Mouse (Mus musculus) forebrain, embryonic 15.5 days (tissue): ENCODE measurements around the gene Olfr112. TPM values are rescaled to one million over a fixed set of nuclear protein-coding genes. Genes with fewer than 3 reads are reported as not detected.
"Not testable (repeated sequence)": the region's sequence is repeated elsewhere in the genome, so short reads cannot be mapped to it uniquely, and the experiment has no call there.

ENCODE experiments used
- ATAC-seq: fragments of 200-750 bp; cut with Nextera tagmentation; replicated peaks from 2 replicates; pipeline ENCODE4 v1.8.0; 2017; ENCODE audit warnings: mild to moderate bottlenecking, moderate TSS enrichment, moderate library complexity
- H3K27ac ChIP-seq: fragments of 300-500 bp; sonication (generic); replicated peaks from 2 replicates; pipeline ENCODE4 v1.5.1; 2015; ENCODE audit warnings: mild to moderate bottlenecking, inconsistent platforms
- H3K27me3 ChIP-seq: fragments of 300-500 bp; sonication (generic); 2 replicates; pipeline ENCODE4 v1.6.1; 2015; ENCODE audit warnings: inconsistent platforms
- H3K36me3 ChIP-seq: fragments of 300-500 bp; sonication (generic); 2 replicates; pipeline ENCODE4 v1.6.1; 2015; ENCODE audit warnings: mild to moderate bottlenecking, inconsistent platforms
- H3K4me1 ChIP-seq: fragments of 300-500 bp; sonication (generic); 2 replicates; pipeline ENCODE4 v1.6.1; 2015; ENCODE audit warnings: inconsistent platforms
- H3K4me2 ChIP-seq: fragments of 300-500 bp; sonication (generic); replicated peaks from 2 replicates; pipeline ENCODE4 v1.6.1; 2015; ENCODE audit warnings: mild to moderate bottlenecking, inconsistent platforms
- H3K4me3 ChIP-seq: fragments of 300-500 bp; sonication (generic); 2 replicates; pipeline ENCODE4 v1.5.1; 2015; ENCODE audit warnings: mild to moderate bottlenecking, inconsistent platforms
- H3K9ac ChIP-seq: fragments of 300-500 bp; sonication (generic); replicated peaks from 2 replicates; pipeline ENCODE4 v1.6.1; 2015; ENCODE audit warnings: mild to moderate bottlenecking, inconsistent platforms
- H3K9me3 ChIP-seq: fragments of 300-500 bp; sonication (generic); 2 replicates; pipeline ENCODE4 v1.6.1; 2016; ENCODE audit warnings: inconsistent platforms
- WGBS: fragments of 180-500 bp; shearing (Covaris S2); methylation state at CpG from one replicate; pipeline ENCODE4 v1.1.7; 2015; ENCODE audit warnings: mixed read lengths; 5-methylcytosine and 5-hydroxymethylcytosine counted together
- polyA plus RNA-seq: library from polyadenylated mRNA; unstranded; fragments of >200 nt; fragmentation: Nextera tagmentation; extraction: Ambion mirVana; gene quantifications from 2 replicates; pipeline ENCODE4 v1.2.1, GENCODE M21; 2015

The Olfr112 gene
- not detected in 2 replicates for polyA plus RNA-seq

GRCm38 (mm10) chr17:37569351-37569750 lies at the start of gene Olfr112:
Olfr112 (minus strand) TSS chr17:37569451.
- H3K9me3 ChIP-seq, result no peaks in the 10 kb centered on the region
- H3K4me3 ChIP-seq, result no peak within 1 kb of the TSS
- no peaks in the 10 kb centered on the region for H3K36me3 ChIP-seq
- H3K4me2 ChIP-seq, result no peak within 1 kb of the TSS
- H3K9ac ChIP-seq, result no peak within 1 kb of the TSS
- H3K27me3 ChIP-seq, result no peaks in the 10 kb centered on the region
- H3K27ac ChIP-seq, result no peak within 1 kb of the TSS
- ATAC-seq, result no peak
- H3K4me1 ChIP-seq, result no peaks in the 10 kb centered on the region

- no peaks in the 10 kb centered on the region for H3K9me3 ChIP-seq
Observed at GRCm38 (mm10) chr17:37592643-37593042, 23.4 kb upstream of the Olfr112 start, which contains the start of gene Olfr114. Olfr114 (minus strand) TSS chr17:37592743.

GRCm38 (mm10) chr17:37577563-37577962 lies 8.3 kb upstream of the Olfr112 start, which contains the start of gene Olfr113:
Olfr113 (minus strand) TSS chr17:37577663.
- no peak within 1 kb of the TSS for H3K9ac ChIP-seq
- H3K27me3 ChIP-seq, result no peaks in the 10 kb centered on the region
- no peaks in the 10 kb centered on the region for H3K9me3 ChIP-seq
- H3K4me2 ChIP-seq, result no peak within 1 kb of the TSS
- no peaks in the 10 kb centered on the region for H3K36me3 ChIP-seq
- no peaks in the 10 kb centered on the region for H3K4me1 ChIP-seq
- ATAC-seq, result no peak
- no peak within 1 kb of the TSS for H3K27ac ChIP-seq
- no peak within 1 kb of the TSS for H3K4me3 ChIP-seq

More at GRCm38 (mm10) chr17:37592643-37593042, 23.4 kb upstream of the Olfr112 start, which contains the start of gene Olfr114:
- Histone ChIP-seq H3K4me1 (no peaks in the 10 kb centered on the region), H3K36me3 (no peaks in the 10 kb centered on the region), H3K27me3 (no peaks in the 10 kb centered on the region), H3K27ac (no peak within 1 kb of the TSS), H3K4me3 (no peak within 1 kb of the TSS), H3K4me2 (no peak within 1 kb of the TSS), H3K9ac (no peak within 1 kb of the TSS)
- no peak for ATAC-seq

GRCm38 (mm10) chr17:37558913-37559615 lies 10.2 kb downstream of the Olfr112 start:
- Histone ChIP-seq H3K4me3 (no peak overlapping the region), H3K9ac (no peak overlapping the region), H3K4me2 (no peak overlapping the region), H3K36me3 (no peaks in the 10 kb centered on the region), H3K27me3 (no peaks in the 10 kb centered on the region), H3K27ac (no peak overlapping the region), H3K4me1 (no peaks in the 10 kb centered on the region), H3K9me3 (no peaks in the 10 kb centered on the region)
- ATAC-seq, result no peak
- WGBS, result 69% methylated on average over 1 of the region's 1 CpGs

- no peak overlapping the region for H3K4me3 ChIP-seq
- no peak overlapping the region for H3K4me2 ChIP-seq
- ATAC-seq, result no peak
- H3K9me3 ChIP-seq, result no peaks in the 10 kb centered on the region
- H3K4me1 ChIP-seq, result no peaks in the 10 kb centered on the region
- no peak overlapping the region for H3K9ac ChIP-seq
- H3K27ac ChIP-seq, result no peak overlapping the region
- WGBS, result 40% methylated on average over 3 of the region's 3 CpGs
- no peaks in the 10 kb centered on the region for H3K27me3 ChIP-seq
- H3K36me3 ChIP-seq, result no peaks in the 10 kb centered on the region
Observed at GRCm38 (mm10) chr17:37543800-37544435, 25.3 kb downstream of the Olfr112 start.

DNA sequence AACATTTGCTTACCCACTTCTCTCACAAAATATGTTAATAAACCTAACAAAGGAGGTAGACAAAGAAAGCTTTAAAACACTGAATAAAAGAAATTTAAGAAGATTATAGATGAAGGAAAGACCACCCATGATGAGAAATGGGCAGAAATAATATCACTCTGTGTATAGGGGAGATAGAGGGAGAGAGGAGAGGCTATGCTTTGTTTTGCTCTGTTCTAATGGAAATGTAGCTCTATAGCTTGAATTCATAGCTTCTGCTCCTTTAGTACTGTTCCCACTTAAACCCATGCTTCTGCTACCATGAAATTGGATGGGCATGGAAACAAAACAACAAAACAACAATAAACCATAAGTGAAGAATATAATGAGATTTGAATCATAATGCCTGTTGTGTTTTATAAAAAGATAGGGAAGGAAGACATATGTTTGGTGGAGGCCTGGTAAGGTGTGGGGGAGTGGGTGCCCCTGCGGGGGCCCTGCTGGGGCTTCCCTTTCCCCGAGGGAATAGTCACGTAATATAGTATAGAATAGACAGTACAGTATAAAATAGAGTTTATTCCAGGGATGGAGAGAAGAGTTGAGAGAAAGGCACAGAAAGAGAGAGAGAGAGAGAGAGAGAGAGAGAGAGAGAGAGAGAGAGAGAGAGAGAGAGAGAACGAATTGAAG lies 27.7 kb downstream of the Olfr112 start:
- no peak overlapping the region for H3K4me3 ChIP-seq
- H3K4me2 ChIP-seq, result no peak overlapping the region
- WGBS, result 86% methylated on average over 4 of the region's 4 CpGs
- no peak overlapping the region for H3K27ac ChIP-seq
- H3K9ac ChIP-seq, result no peak overlapping the region
- no peaks in the 10 kb centered on the region for H3K4me1 ChIP-seq
- ATAC-seq, result no peak
- H3K27me3 ChIP-seq, result no peaks in the 10 kb centered on the region
- H3K9me3 ChIP-seq, result no peaks in the 10 kb centered on the region
- no peaks in the 10 kb centered on the region for H3K36me3 ChIP-seq

DNA sequence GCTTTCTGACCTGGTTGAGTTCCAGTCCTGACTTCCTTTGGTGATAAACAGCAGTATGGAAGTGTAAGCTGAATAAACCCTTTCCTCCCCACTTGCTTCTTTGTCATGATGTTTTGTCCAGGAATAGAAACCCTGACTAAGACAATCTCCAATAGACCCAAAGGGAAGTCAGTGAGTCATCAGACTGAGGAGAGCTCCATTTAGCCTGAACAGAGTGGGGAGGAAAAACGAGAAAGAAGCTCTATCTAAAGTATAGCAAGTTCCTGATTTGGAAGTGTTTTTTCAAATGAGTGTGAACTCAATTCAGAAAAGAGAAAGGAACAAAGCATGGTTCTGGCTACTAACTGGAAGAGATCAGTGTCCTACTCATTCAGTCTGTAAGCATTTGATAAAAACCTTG lies 30.8 kb downstream of the Olfr112 start:
- ATAC-seq, H3K4me1 ChIP-seq, H3K27ac ChIP-seq, H3K4me2 ChIP-seq, H3K4me3 ChIP-seq, H3K36me3 ChIP-seq, H3K27me3 ChIP-seq, H3K9me3 ChIP-seq, H3K9ac ChIP-seq: not testable (repeated sequence)
- WGBS, result 47% methylated on average over 1 of the region's 1 CpGs

- Histone ChIP-seq H3K4me2 (no peak overlapping the region), H3K9ac (no peak overlapping the region), H3K4me1 (no peaks in the 10 kb centered on the region), H3K4me3 (no peak overlapping the region), H3K9me3 (no peaks in the 10 kb centered on the region), H3K27ac (no peak overlapping the region), H3K36me3 (no peaks in the 10 kb centered on the region), H3K27me3 (no peaks in the 10 kb centered on the region)
- no peak for ATAC-seq
Observed at GRCm38 (mm10) chr17:37535173-37535572, 34.1 kb downstream of the Olfr112 start.

DNA sequence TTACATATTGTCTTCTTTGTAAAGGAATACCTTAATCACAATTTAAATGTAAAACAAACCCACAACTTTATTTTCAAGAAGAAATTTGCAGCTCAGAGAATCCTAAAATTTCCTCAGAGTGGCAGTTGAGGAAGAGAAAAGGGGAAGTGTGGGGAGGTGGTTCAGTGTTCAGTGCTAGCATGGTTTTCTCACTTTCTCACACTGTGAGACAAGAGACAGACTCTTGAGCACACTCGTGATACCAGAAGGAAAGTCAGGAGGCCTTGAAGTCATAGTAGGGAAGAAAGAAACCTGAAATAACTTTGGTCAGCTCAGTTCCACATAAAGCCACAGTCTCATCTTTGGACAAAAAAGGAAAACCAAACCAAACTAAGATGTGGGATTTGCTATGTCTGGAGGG lies 43.8 kb downstream of the Olfr112 start:
- H3K9ac ChIP-seq, result not testable (repeated sequence)

GRCm38 (mm10) chr17:37524612-37525011 lies 44.6 kb downstream of the Olfr112 start:
- H3K27me3 ChIP-seq, H3K4me3 ChIP-seq, H3K9me3 ChIP-seq, H3K27ac ChIP-seq, H3K9ac ChIP-seq, ATAC-seq, H3K4me1 ChIP-seq, H3K36me3 ChIP-seq, H3K4me2 ChIP-seq: not testable (repeated sequence)

More for the DNA sequence above, 43.8 kb downstream of the Olfr112 start:
- ATAC-seq, H3K27me3 ChIP-seq, H3K9me3 ChIP-seq, H3K27ac ChIP-seq, H3K4me3 ChIP-seq, H3K36me3 ChIP-seq, H3K4me1 ChIP-seq, H3K4me2 ChIP-seq: not testable (repeated sequence)
- WGBS, result 89% methylated on average over 1 of the region's 1 CpGs
